Mouse (Mus musculus) kidney, adult 2 months (tissue): Measurements from ENCODE around the gene Cd8a.

ENCODE experiments used
- CTCF ChIP-seq: fragments of 200-500 bp; conservative IDR thresholded peaks from 2 replicates; pipeline ENCODE4 v1.5.1; 2011; ENCODE audit warnings: low read depth, mild to moderate bottlenecking, control low read depth, low read length, moderate library complexity, mixed read lengths; ENCODE audit not compliant: insufficient read depth, insufficient read length
- POLR2A ChIP-seq: fragments of 200-500 bp; IDR thresholded peaks from one replicate; pipeline ENCODE4 v1.6.1; 2011; ENCODE audit warnings: low read depth, low read length, control low read depth

GRCm38 (mm10) chr6:71360221-71360620 is 13.0 kb upstream of the Cd8a start:
- no peak for TF ChIP-seq POLR2A
- no peak for TF ChIP-seq CTCF
